Mouse (Mus musculus) retina, adult 2 months (tissue): Measurements from ENCODE around the gene Tnpo1.

Experiments
- DNase-seq: peaks from one replicate; pipeline ENCODE4 v3.0.0-alpha.2; 2012; ENCODE audit warnings: low read depth, low spot score

The Tnpo1 gene

GRCm38 (mm10) chr13:98926213-98926957, at the start of gene Tnpo1:
Tnpo1 (minus strand) TSS chr13:98926384.
- peak; percentile 80 for DNase-seq

DNA sequence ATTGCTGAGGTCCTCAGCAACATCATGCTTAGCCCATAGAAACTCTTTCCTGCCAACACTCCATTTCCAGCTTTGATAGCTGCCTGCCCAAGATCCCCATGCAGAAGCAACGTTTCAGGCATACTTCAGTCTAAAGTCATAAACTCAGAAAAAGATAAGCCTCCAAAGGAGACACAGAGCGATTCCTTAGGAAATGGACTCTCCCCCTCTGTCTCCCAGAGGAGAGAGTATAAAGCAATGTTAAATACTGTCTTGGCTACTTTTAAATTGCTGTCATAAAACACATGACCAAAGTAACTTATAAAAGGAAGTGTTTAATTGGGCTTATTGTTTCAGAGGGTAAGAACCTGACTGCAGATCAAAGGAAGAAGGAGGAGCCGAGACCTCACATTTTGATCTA, 45.9 kb upstream of the Tnpo1 start:
- no peak for DNase-seq

DNA sequence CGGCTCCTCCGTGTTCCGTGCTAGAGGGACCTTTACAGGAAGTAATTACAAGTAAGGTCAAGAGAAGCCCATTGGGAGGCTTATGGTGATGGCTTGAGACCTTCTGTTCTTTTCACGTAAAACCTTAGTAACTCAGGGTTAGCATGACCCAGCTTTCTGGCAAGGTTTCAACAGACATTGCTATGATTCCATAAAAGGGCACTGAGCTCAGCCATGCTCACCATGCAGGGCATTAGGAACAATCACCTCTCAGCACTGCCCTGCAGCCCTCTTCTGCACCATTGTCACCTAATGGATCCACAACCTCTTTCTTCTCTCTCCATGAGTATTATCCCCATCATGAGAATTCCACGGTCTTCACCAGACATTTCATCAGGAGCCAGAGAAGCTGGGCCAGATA, 45.5 kb upstream of the Tnpo1 start:
- no peak for DNase-seq

DNA sequence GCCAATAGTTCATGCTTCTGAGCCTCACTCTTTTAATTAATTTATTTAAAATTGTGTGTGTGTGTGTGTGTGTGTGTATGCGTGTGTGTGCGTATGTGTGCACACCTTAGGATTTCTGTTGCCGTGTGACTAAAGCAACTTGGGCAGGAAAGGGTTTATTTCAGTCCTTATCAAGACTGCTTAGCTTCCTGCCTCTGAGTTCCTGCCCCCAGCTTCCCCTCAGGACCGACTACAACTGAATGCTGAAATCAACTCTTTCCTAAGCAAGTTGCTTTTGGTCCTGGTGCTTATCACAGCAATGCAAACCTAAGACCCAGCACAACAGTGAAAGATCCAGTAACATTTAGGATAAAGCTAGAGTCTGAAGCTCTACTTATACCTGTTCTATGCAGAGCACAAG, 42.3 kb upstream of the Tnpo1 start:
- no peak for DNase-seq

- DNase-seq: no peak
Measured at GRCm38 (mm10) chr13:98967942-98968341, 41.8 kb upstream of the Tnpo1 start.

DNA sequence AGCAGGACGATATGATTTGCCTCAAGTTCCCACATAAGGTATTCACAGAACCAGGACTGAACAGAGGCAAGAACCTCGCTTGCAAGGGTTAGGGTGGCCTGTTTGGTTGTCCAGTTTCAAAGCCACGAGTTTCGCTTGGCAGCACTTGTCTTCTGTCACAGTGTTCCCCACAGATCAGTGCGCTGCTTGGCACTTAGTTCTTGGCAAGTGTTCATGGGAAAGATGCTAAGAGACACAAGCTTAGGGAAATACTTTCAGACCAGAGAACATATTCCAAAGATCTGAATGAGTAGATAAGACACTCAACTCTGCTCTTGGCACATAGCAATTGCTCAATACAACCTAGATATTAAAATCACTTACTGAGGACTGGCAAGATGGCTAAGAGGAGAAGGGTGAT, 40.4 kb upstream of the Tnpo1 start:
- no peak for DNase-seq

DNA sequence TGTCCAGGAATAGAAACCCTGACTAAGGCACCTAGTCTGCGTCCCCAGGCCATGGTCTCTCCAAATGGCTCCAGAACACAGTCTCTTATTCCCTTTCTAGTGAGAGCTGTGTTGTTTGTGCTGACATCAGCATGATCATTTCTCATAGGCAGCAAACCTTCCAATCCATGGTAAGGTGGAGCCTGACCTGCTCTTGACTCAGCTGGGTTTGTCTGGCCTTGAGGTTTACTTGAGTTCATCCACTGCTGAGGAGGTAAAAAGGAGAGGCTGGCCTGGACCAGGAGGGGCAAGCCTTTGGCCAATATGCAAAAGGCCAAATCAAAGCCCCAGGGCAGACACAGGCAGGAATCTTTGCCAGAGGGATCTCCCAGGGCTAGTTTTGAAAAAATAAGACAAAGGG, 37.4 kb upstream of the Tnpo1 start:
- no peak for DNase-seq

GRCm38 (mm10) chr13:98958177-98958576, 32.0 kb upstream of the Tnpo1 start:
- DNase-seq: no peak

DNA sequence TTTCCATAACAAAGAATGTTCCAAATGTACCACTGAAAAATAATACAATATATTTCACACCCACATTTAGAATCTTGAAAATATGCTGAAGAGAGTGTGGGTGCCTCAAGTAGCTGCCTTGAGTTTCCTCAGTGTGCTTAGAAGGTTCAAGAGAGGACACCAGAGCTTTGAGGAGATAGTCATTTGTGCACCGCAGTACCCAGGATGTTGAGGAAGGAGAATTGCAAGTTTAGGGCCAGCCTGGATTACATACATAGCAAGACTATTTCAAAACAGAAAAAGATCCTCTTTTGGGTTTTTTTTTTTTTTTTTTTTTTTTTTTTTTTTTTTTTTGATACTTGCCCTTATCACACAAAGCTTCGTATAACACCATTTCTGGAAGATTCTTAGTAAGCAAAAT, 30.0 kb upstream of the Tnpo1 start:
- no peak for DNase-seq

DNA sequence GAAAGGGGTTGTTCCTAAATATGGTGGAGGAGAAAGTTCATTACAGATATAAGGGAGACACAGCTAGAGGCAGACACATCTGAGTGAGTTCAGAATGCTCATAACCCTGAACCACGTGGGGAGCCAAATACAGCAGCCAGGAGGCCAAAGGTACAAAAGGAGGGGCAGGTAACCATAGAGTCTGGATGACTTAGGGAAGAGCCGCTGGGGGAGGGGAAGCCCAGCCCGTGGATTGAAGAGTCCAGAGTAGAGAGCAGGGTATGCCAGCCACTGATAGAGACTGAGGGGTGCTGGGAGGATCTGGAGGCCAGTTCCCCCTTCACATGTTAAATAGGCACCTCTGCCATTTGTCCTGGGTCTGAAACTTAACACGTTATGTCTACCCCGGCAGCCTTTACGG, 29.5 kb upstream of the Tnpo1 start:
- DNase-seq: no peak

GRCm38 (mm10) chr13:98955226-98955625, 29.0 kb upstream of the Tnpo1 start:
- DNase-seq: no peak

DNA sequence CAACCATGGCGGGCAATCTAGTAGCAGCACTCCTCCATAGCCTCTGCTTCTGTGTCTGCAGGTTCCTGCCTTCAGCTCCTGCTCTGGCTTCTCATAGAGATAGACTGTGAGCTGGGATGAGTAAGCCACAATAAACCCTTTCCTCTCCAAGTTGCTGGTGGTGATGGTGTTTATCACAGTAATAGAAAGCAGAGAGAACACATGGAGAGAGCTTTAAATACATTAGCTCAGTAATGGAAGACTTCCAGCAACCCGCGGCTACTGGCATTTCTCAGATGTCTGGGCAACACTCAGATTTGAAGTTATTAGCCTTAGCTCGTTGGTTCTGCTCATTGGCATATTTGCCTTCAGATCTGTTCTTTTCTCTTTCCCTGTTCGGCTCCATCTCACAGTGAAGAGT, 27.6 kb upstream of the Tnpo1 start:
- DNase-seq: no peak

DNA sequence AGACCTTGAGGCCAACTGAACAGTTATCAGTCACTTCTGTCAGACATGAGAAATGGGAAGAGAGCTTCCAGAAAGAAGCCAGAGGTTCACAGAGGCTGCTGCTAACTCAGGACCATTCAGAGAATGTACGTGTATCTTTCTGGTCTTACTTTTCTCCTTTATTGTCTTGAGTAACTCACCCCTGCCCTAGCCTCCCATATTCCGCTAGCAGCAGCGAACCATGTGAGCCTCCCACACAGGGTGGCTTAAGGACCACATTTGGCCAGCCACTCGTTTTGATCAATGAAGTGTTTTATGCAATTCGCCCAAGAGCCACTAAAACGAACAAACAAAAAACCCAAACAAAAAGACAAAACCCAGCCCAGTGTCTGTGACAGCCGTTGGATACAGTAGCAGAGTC, 25.8 kb upstream of the Tnpo1 start:
- DNase-seq: no peak

DNA sequence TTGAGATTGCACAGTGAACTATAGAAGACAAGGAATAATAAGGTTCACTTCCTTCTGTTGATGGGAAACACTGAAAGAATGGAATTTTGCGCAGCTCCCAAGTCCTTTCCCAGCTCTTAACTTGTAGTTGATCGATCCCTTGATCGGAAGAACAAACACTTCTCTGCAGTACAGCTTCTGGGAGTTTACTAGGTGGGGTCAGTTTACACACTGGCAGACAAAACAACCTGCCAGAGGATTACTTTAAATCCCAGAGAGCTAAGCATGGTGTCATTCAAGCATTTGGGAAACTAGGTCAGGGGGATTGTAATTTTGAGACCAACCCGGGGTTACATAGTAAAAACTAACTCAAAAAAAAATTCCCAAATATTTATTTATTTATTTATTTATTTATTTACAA, 22.0 kb upstream of the Tnpo1 start:
- no peak for DNase-seq

DNA sequence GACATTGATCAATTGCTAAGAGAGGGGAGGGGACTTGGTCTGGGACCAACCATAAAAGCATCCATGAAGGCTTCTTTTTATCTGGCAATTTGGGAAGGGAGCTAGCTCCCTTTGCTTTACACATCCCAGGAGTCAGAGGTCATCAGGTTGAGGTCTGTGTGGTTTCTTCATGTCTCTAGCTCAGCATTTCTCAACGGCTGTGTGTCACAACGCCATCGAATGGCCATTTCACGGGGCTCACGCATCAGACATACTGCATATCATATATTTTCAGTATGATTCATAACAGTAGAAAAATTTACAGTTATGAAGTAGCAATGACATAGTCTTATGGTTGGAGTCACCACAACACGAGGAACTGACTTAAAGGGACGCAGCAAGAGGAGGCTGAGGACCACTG, 20.2 kb upstream of the Tnpo1 start:
- DNase-seq: no peak

- DNase-seq: no peak
Measured at GRCm38 (mm10) chr13:98945908-98946307, 19.7 kb upstream of the Tnpo1 start.

DNA sequence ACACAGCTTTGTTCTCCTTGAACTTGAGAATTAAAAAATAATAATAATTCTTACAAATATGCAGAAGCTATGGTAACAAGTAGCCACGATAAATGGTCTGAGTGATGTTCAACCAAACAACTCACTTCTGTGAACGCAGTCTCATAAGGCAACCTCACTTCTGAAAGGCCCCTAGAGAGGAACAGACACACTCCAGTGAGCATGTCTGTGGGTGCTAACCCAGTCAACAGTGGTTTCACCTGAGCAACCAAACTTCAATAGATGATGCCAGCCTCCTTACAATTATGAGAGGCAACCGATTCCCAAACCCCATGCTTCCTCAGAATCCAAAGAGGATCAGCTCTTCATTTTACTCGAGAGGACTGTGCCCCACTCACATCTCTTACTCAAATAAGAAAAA, 19.2 kb upstream of the Tnpo1 start:
- DNase-seq: no peak

GRCm38 (mm10) chr13:98944620-98945081, 18.5 kb upstream of the Tnpo1 start:
- DNase-seq: no peak

- DNase-seq: no peak
Measured at GRCm38 (mm10) chr13:98942360-98942759, 16.2 kb upstream of the Tnpo1 start.

- DNase-seq: no peak
Measured at GRCm38 (mm10) chr13:98941829-98942343, 15.7 kb upstream of the Tnpo1 start.

DNA sequence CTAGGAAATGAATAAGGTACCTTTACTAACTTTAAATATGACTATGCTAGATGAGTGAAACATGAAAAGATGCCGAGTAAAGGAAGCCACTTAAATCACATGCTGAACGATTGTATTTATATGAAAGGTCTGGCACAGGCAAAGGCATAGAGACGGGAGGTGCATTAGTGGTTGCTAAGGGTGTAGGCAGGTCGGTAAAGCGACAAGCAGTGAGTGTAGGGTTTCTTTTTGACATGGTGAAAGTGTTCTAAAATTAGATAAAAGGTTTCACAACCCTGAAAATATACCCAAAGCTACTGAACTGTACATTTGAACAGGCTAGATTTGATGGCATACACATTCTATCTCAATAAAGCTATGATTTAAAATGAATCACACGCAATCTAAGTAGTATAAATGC, 10.9 kb upstream of the Tnpo1 start:
- no peak for DNase-seq

- no peak for DNase-seq
Measured at GRCm38 (mm10) chr13:98928908-98929307, 2.7 kb upstream of the Tnpo1 start.

DNA sequence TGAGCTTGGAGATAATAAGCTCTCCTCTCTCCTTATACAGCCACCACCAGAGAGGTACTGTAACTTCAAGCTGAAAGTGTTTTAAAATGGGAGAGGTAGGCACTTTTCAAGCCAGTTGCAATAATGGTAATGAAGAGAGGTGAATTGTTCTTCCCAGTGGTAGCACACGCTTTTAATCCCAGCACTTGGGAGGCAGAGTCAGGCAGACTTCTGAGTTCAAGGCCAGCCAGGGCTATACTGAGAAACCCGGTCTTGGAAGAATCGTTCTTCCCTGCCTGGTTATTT, 716 bp upstream of the Tnpo1 start:
- no peak for DNase-seq
